Mouse (Mus musculus) ovary, adult 2 months (tissue): ENCODE measurements around the gene Ugt1a2. TPM values are rescaled to one million over a fixed set of nuclear protein-coding genes. Genes with fewer than 3 reads are reported as not detected.

ENCODE experiments used
- polyA plus RNA-seq: library from polyadenylated mRNA; depleted of rRNA; stranded (reverse); fragments of >200 nt; gene quantifications from 2 replicates; pipeline ENCODE4 v1.2.3, GENCODE M21; 2012; rRNA removed

The Ugt1a2 gene
- 0.07 and 0.08 TPM in 2 replicates for polyA plus RNA-seq

GRCm38 (mm10) chr1:88200456-88200855, at the start of gene Ugt1a2:
Gene Ugt1a2 (plus strand): TSS chr1:88200601.

DNA sequence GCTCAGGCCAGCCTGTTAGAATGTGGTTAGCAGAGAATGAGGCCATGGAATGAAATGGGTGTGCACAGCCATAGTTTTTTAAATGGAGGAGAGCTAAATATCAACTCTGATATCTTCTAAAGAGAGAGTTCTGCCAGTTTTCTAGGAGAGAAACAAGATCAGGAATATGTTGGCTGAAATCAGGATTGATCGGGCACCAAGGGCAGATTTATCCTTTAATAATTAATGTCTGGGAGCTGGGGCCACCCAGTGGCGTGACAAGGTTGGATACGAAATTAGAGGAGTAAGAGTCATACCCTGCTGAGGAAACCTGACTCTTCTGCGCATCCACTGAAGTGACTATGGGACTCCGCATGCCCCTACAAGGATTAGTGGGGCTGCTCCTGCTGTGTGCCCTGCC, 34.7 kb upstream of the Ugt1a2 start, which contains the start of gene Ugt1a5:
Ugt1a5 (plus strand) TSS at position 302 of the 400 bp plus-strand sequence.

GRCm38 (mm10) chr1:88205294-88205922, 5.0 kb downstream of the Ugt1a2 start, which contains the start of gene Dnajb3:
Gene Dnajb3 (minus strand): TSS chr1:88205782.

GRCm38 (mm10) chr1:88211812-88212211, 11.4 kb downstream of the Ugt1a2 start, which contains the start of gene Ugt1a1:
Gene Ugt1a1 (plus strand): TSS chr1:88211959.

DNA sequence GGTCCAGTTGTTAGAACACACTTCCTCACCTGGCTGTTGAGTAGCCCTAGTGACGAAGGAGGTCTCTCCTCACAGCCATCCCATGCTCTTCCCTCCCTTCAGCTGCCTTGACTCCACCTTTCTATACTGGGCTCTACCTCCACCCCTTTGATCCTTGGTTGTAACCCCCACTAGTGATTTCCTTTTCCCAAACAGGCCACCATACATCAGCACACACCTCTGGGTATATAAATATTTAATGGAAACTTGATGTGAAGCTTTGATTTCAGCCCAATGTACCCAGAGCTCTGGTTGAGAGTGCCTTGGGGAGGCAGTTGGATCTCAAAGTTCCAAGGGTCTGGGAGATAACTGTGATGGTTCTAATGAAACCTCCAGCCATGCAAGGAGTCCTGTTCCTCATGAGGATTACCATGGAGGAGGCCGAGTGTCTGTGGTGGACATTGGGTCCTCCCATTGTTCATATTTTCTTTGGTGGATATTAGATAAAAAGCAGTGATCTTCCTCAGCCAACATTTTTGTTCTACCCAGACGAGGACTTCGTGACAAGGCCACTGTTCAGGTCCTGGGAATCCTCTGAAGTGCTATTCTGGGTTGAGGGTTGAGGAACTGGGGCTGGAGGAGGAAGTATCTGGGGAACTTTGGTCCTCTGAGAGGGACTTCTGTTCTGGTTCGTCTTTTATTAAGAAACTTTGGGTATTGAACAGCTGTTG, 26.4 kb downstream of the Ugt1a2 start, which contains the start of gene Mroh2a:
Mroh2a (plus strand) TSS at position 317 of the 710 bp plus-strand sequence.

Other genes starting within 250 kb of the Ugt1a2 start
- gene Usp40, start 192.1 kb upstream of the Ugt1a2 start, polyA plus RNA-seq: 9.8 and 13.1 TPM in 2 replicates
- not detected in 2 replicates for gene Ugt1a10, start 145.2 kb upstream of the Ugt1a2 start, polyA plus RNA-seq
- 0.10 TPM in 1 of 2 replicates, not detected in the other for gene Ugt1a9, start 129.8 kb upstream of the Ugt1a2 start, polyA plus RNA-seq
- not detected in 2 replicates for gene Ugt1a8, start 112.8 kb upstream of the Ugt1a2 start, polyA plus RNA-seq
- gene Ugt1a7c, start 105.5 kb upstream of the Ugt1a2 start, polyA plus RNA-seq: 8.5 and 9.3 TPM in 2 replicates
- 11.4 and 14.9 TPM in 2 replicates for gene Ugt1a6b, start 97.3 kb upstream of the Ugt1a2 start, polyA plus RNA-seq
- 26.8 and 30.0 TPM in 2 replicates for gene Ugt1a6a, start 65.8 kb upstream of the Ugt1a2 start, polyA plus RNA-seq
- gene Ugt1a5, start 34.6 kb upstream of the Ugt1a2 start, polyA plus RNA-seq: 0.11 and 0.14 TPM in 2 replicates
- 3.2 and 6.0 TPM in 2 replicates for gene Dnajb3, start 5.2 kb downstream of the Ugt1a2 start, polyA plus RNA-seq
- 6.2 and 7.1 TPM in 2 replicates for gene Ugt1a1, start 11.4 kb downstream of the Ugt1a2 start, polyA plus RNA-seq
- gene Mroh2a, start 26.4 kb downstream of the Ugt1a2 start, polyA plus RNA-seq: 2.4 and 3.0 TPM in 2 replicates
- 100 and 169 TPM in 2 replicates for gene Hjurp, start 77.0 kb downstream of the Ugt1a2 start, polyA plus RNA-seq
- gene Trpm8, start 77.1 kb downstream of the Ugt1a2 start, polyA plus RNA-seq: not detected in 2 replicates
- not detected in 2 replicates for gene Spp2, start 206.4 kb downstream of the Ugt1a2 start, polyA plus RNA-seq